Mouse (Mus musculus) intestine, embryonic 16.5 days (tissue): ENCODE measurements at regions not wholly inside any gene's neighbourhood (a gene's known extent, or its start where the extent isn't known, plus 50 kb on each side); places are given as distances from the start of the nearest gene placed in this dataset.
A peak's percentile ranks its signal among the peaks of the same experiment; 100 is the strongest.

Experiments used
- ATAC-seq: fragments of 200-750 bp; cut with Nextera tagmentation; 2 replicates; pipeline ENCODE4 v1.8.0; 2017; ENCODE audit warnings: moderate TSS enrichment, moderate library complexity
- H3K27ac ChIP-seq: fragments of 300-500 bp; sonication (generic); 2 replicates; pipeline ENCODE4 v1.5.1; 2014; ENCODE audit warnings: mild to moderate bottlenecking, low read length
- H3K27me3 ChIP-seq: fragments of 300-500 bp; sonication (generic); replicated peaks from 2 replicates; pipeline ENCODE4 v1.6.1; 2014; ENCODE audit warnings: low read length, control low read depth, mixed read lengths; ENCODE audit not compliant: control insufficient read depth, insufficient read depth
- H3K36me3 ChIP-seq: fragments of 300-500 bp; sonication (generic); 2 replicates; pipeline ENCODE4 v1.6.1; 2014; ENCODE audit warnings: low read length, control low read depth; ENCODE audit not compliant: control insufficient read depth, insufficient read depth
- H3K4me1 ChIP-seq: fragments of 300-500 bp; sonication (generic); 2 replicates; pipeline ENCODE4 v1.6.1; 2014; ENCODE audit warnings: low read length, control low read depth, mixed read lengths; ENCODE audit not compliant: control insufficient read depth, insufficient read depth
- H3K4me2 ChIP-seq: fragments of 300-500 bp; sonication (generic); 2 replicates; pipeline ENCODE4 v1.6.1; 2014; ENCODE audit warnings: low read depth, low read length, control low read depth
- H3K4me3 ChIP-seq: fragments of 300-500 bp; sonication (generic); 2 replicates; pipeline ENCODE4 v1.5.1; 2014; ENCODE audit warnings: mild to moderate bottlenecking, low read length
- H3K9ac ChIP-seq: fragments of 300-500 bp; sonication (generic); 2 replicates; pipeline ENCODE4 v1.6.1; 2014; ENCODE audit warnings: low read depth, low read length
- H3K9me3 ChIP-seq: fragments of 300-500 bp; sonication (generic); 2 replicates; pipeline ENCODE4 v1.6.1; 2016; ENCODE audit warnings: low read length, control low read depth; ENCODE audit not compliant: control insufficient read depth
- WGBS: fragments of 180-500 bp; shearing (Covaris S2); extraction: QIAGEN DNeasy Blood & Tissue Kit; methylation state at CpG from one replicate; pipeline ENCODE4 v1.1.7; 2014; 5-methylcytosine and 5-hydroxymethylcytosine counted together

GRCm38 (mm10) chr8:109075006-109075405, 418.8 kb upstream of the Pmfbp1 start:
- H3K9me3 ChIP-seq, result no peaks in the 10 kb centered on the region
- no peaks in the 10 kb centered on the region for H3K36me3 ChIP-seq
- H3K4me2 ChIP-seq, result peak overlapping the region; percentile 37
- WGBS, result 24% methylated on average over 12 of the region's 12 CpGs
- H3K4me1 ChIP-seq, result no peaks in the 10 kb centered on the region
- H3K27me3 ChIP-seq, result no peaks in the 10 kb centered on the region
- H3K4me3 ChIP-seq, result peak overlapping the region; percentile 26; the same call in 1 of the 2 replicates
- H3K9ac ChIP-seq, result no peak overlapping the region
- ATAC-seq, result no peak
- H3K27ac ChIP-seq, result no peak overlapping the region

GRCm38 (mm10) chr8:109079223-109079622, 414.6 kb upstream of the Pmfbp1 start:
- Histone ChIP-seq H3K4me3 (no peak overlapping the region), H3K27ac (no peak overlapping the region), H3K4me2 (no peak overlapping the region), H3K9me3 (0 out of 2 replicates have a peak, but pooled peaks cover 3% of the 10 kb centered on the region), H3K36me3 (no peaks in the 10 kb centered on the region), H3K9ac (no peak overlapping the region), H3K27me3 (no peaks in the 10 kb centered on the region), H3K4me1 (0 out of 2 replicates have a peak, but pooled peaks cover 5% of the 10 kb centered on the region)
- WGBS, result 52% methylated on average over 6 of the region's 6 CpGs
- peak; percentile 55; the same call in 1 of the 2 replicates for ATAC-seq

- H3K36me3 ChIP-seq, result no peaks in the 10 kb centered on the region
- H3K9ac ChIP-seq, result no peak overlapping the region
- H3K27ac ChIP-seq, result no peak overlapping the region
- H3K4me2 ChIP-seq, result no peak overlapping the region
- ATAC-seq, result no peak
- H3K4me3 ChIP-seq, result no peak overlapping the region
- WGBS, result 52% methylated on average over 5 of the region's 5 CpGs
- H3K9me3 ChIP-seq, result 0 out of 2 replicates have a peak, but pooled peaks cover 3% of the 10 kb centered on the region
- 0 out of 2 replicates have a peak, but pooled peaks cover 5% of the 10 kb centered on the region for H3K4me1 ChIP-seq
- H3K27me3 ChIP-seq, result no peaks in the 10 kb centered on the region
Observed at GRCm38 (mm10) chr8:109081295-109081694, 412.5 kb upstream of the Pmfbp1 start.

- H3K4me3 ChIP-seq, result no peak overlapping the region
- no peak overlapping the region for H3K9ac ChIP-seq
- H3K27me3 ChIP-seq, result no peaks in the 10 kb centered on the region
- no peak for ATAC-seq
- no peak overlapping the region for H3K27ac ChIP-seq
- 85% methylated on average over 7 of the region's 7 CpGs for WGBS
- H3K4me2 ChIP-seq, result no peak overlapping the region
- H3K4me1 ChIP-seq, result 0 out of 2 replicates have a peak, but pooled peaks cover 5% of the 10 kb centered on the region
- 0 out of 2 replicates have a peak, but pooled peaks cover 3% of the 10 kb centered on the region for H3K9me3 ChIP-seq
- no peaks in the 10 kb centered on the region for H3K36me3 ChIP-seq
Observed at GRCm38 (mm10) chr8:109085134-109085533, 408.7 kb upstream of the Pmfbp1 start.

GRCm38 (mm10) chr8:109087781-109088180, 406.0 kb upstream of the Pmfbp1 start:
- no peak overlapping the region for H3K27ac ChIP-seq
- no peak overlapping the region for H3K9ac ChIP-seq
- no peak for ATAC-seq
- no peaks in the 10 kb centered on the region for H3K9me3 ChIP-seq
- H3K36me3 ChIP-seq, result no peaks in the 10 kb centered on the region
- WGBS, result 55% methylated on average over 1 of the region's 1 CpGs
- no peaks in the 10 kb centered on the region for H3K27me3 ChIP-seq
- no peaks in the 10 kb centered on the region for H3K4me1 ChIP-seq
- no peak overlapping the region for H3K4me2 ChIP-seq
- no peak overlapping the region for H3K4me3 ChIP-seq

GRCm38 (mm10) chr8:109099671-109100070, 394.2 kb upstream of the Pmfbp1 start:
- Histone ChIP-seq H3K4me2 (no peak overlapping the region), H3K9me3 (no peaks in the 10 kb centered on the region), H3K4me3 (no peak overlapping the region), H3K27ac (no peak overlapping the region), H3K27me3 (no peaks in the 10 kb centered on the region), H3K9ac (no peak overlapping the region), H3K36me3 (no peaks in the 10 kb centered on the region), H3K4me1 (no peaks in the 10 kb centered on the region)
- ATAC-seq, result no peak
- 84% methylated on average over 15 of the region's 15 CpGs for WGBS

- Histone ChIP-seq H3K36me3 (no peaks in the 10 kb centered on the region), H3K27me3 (no peaks in the 10 kb centered on the region), H3K9ac (no peak overlapping the region), H3K4me3 (no peak overlapping the region), H3K4me2 (no peak overlapping the region), H3K27ac (no peak overlapping the region), H3K4me1 (no peaks in the 10 kb centered on the region), H3K9me3 (no peaks in the 10 kb centered on the region)
- 81% methylated on average over 5 of the region's 5 CpGs for WGBS
- no peak for ATAC-seq
Observed at GRCm38 (mm10) chr8:109101416-109101815, 392.4 kb upstream of the Pmfbp1 start.

GRCm38 (mm10) chr8:109104798-109105326, 389.0 kb upstream of the Pmfbp1 start:
- H3K9ac ChIP-seq, result no peak overlapping the region
- ATAC-seq, result no peak

GRCm38 (mm10) chr8:109105693-109106092, 388.1 kb upstream of the Pmfbp1 start:
- H3K4me2 ChIP-seq, result no peak overlapping the region
- no peaks in the 10 kb centered on the region for H3K36me3 ChIP-seq
- 38% methylated on average over 6 of the region's 6 CpGs for WGBS
- H3K27me3 ChIP-seq, result no peaks in the 10 kb centered on the region
- no peak overlapping the region for H3K9ac ChIP-seq
- H3K4me1 ChIP-seq, result no peaks in the 10 kb centered on the region
- no peak for ATAC-seq
- no peak overlapping the region for H3K27ac ChIP-seq
- no peak overlapping the region for H3K4me3 ChIP-seq
- no peaks in the 10 kb centered on the region for H3K9me3 ChIP-seq

More at GRCm38 (mm10) chr8:109104798-109105326, 389.0 kb upstream of the Pmfbp1 start:
- WGBS, result 72% methylated on average over 6 of the region's 6 CpGs
- H3K4me3 ChIP-seq, result no peak overlapping the region
- no peaks in the 10 kb centered on the region for H3K9me3 ChIP-seq
- no peak overlapping the region for H3K27ac ChIP-seq
- H3K4me1 ChIP-seq, result no peaks in the 10 kb centered on the region
- no peaks in the 10 kb centered on the region for H3K36me3 ChIP-seq
- H3K27me3 ChIP-seq, result no peaks in the 10 kb centered on the region
- no peak overlapping the region for H3K4me2 ChIP-seq

GRCm38 (mm10) chr8:109106971-109107370, 386.9 kb upstream of the Pmfbp1 start:
- Histone ChIP-seq H3K4me3 (no peak overlapping the region), H3K36me3 (no peaks in the 10 kb centered on the region), H3K4me2 (no peak overlapping the region), H3K27ac (no peak overlapping the region), H3K27me3 (no peaks in the 10 kb centered on the region), H3K9ac (no peak overlapping the region), H3K9me3 (no peaks in the 10 kb centered on the region), H3K4me1 (no peaks in the 10 kb centered on the region)
- ATAC-seq, result no peak
- 53% methylated on average over 9 of the region's 9 CpGs for WGBS
